Mouse (Mus musculus) C2C12 (cell line): ENCODE results near the gene Bcl2. TPM values are rescaled to one million over a fixed set of nuclear protein-coding genes. Genes with fewer than 3 reads are reported as not detected.

Source experiments
- H3K27me3 ChIP-seq: one replicate; pipeline ENCODE4 v1.6.1; 2011; ENCODE audit not compliant: control insufficient read depth, insufficient read depth, insufficient read length
- H3K36me3 ChIP-seq: one replicate; pipeline ENCODE4 v1.6.1; 2011; ENCODE audit not compliant: control insufficient read depth, insufficient read depth
- H3K4me3 ChIP-seq: one replicate; pipeline ENCODE4 v1.5.1; 2011; ENCODE audit warnings: mild to moderate bottlenecking, control low read depth; ENCODE audit not compliant: poor library complexity, insufficient read depth, severe bottlenecking
- H3K79me2 ChIP-seq: one replicate; pipeline ENCODE4 v1.6.1; 2011; ENCODE audit not compliant: control insufficient read depth, insufficient read depth
- H3K79me3 ChIP-seq: one replicate; pipeline ENCODE4 v1.6.1; 2011; ENCODE audit warnings: low read depth, control low read depth
- H3ac ChIP-seq: one replicate; pipeline ENCODE3; 2011; ENCODE audit warnings: low read depth; ENCODE audit not compliant: control insufficient read depth, insufficient read length
- CEBPB ChIP-seq: IDR thresholded peaks from one replicate; pipeline ENCODE4 v1.6.1; 2011; ENCODE audit warnings: low read depth, mild to moderate bottlenecking, control low read depth, moderate library complexity
- CTCF ChIP-seq: IDR thresholded peaks from one replicate; pipeline ENCODE4 v1.5.1; 2011; ENCODE audit not compliant: control insufficient read depth, insufficient read depth, insufficient read length
- FOSL1 ChIP-seq: IDR thresholded peaks from one replicate; pipeline ENCODE4 v1.8.0; 2011; ENCODE audit warnings: mild to moderate bottlenecking, low read length; ENCODE audit not compliant: poor library complexity, insufficient read depth, severe bottlenecking
- MAX ChIP-seq: IDR thresholded peaks from one replicate; pipeline ENCODE4 v1.6.1; 2011; ENCODE audit warnings: mild to moderate bottlenecking, control low read depth
- MYOD1 ChIP-seq: IDR thresholded peaks from one replicate; pipeline ENCODE4 v1.6.1; 2011; ENCODE audit warnings: low read depth; ENCODE audit not compliant: control insufficient read depth, insufficient read length
- MYOG ChIP-seq: IDR thresholded peaks from one replicate; pipeline ENCODE4 v1.6.1; 2011; ENCODE audit not compliant: control insufficient read depth, insufficient read length; ENCODE audit errors: extremely low read depth
- USF1 ChIP-seq: IDR thresholded peaks from one replicate; pipeline ENCODE4 v1.6.1; 2011; ENCODE audit warnings: low read depth, mild to moderate bottlenecking, control low read depth, moderate library complexity
- polyA plus RNA-seq: library from polyadenylated mRNA; unstranded; fragments of >200 nt; fragmentation: generic; extraction: Trizol; gene quantifications from one replicate; pipeline ENCODE4 v1.2.1, GENCODE M21; 2012; ENCODE audit warnings: missing spikeins

Gene Bcl2
- polyA plus RNA-seq, 1 experiment = 1.8 TPM

- Histone ChIP-seq H3K27me3 (no peaks in the 10 kb centered on the region), H3K4me3 (no peak overlapping the region), H3K79me2 (no peaks in the 10 kb centered on the region), H3K79me3 (no peaks in the 10 kb centered on the region), H3K36me3 (no peaks in the 10 kb centered on the region), H3ac (no peak overlapping the region)
- TF ChIP-seq CEBPB = no peak
- no peak for TF ChIP-seq CTCF
- TF ChIP-seq FOSL1 = no peak
- no peak for TF ChIP-seq MAX
- TF ChIP-seq USF1 = no peak
- TF ChIP-seq MYOD1 = no peak
Observed at GRCm38 (mm10) chr1:106694316-106694715, 19.8 kb downstream of the Bcl2 start.

DNA sequence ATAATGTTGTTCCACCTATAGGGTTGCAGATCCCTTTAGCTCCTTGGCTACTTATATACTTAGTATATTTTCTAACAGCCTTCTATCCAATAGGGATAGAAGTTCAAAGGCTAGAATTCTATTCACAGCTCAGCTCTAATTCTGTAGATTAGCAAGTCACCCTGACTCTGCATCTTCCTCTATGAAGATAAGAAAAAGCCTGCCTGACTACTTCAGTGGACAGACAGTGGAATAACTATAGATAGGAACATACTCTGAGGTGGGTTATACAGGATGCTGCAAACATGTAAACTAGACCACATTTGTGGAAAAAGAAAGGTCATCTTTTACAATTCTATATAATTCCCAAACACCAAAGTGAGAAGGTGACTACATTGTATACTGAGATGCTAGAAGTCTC is 21.5 kb downstream of the Bcl2 start:
- TF ChIP-seq FOSL1 (no peak), CEBPB (no peak), MAX (no peak), USF1 (no peak), CTCF (no peak), MYOG (no peak), MYOD1 (no peak)
- Histone ChIP-seq H3K79me2 (no peaks in the 10 kb centered on the region), H3K27me3 (no peaks in the 10 kb centered on the region), H3ac (no peak overlapping the region), H3K36me3 (no peaks in the 10 kb centered on the region), H3K4me3 (no peak overlapping the region), H3K79me3 (no peaks in the 10 kb centered on the region)

GRCm38 (mm10) chr1:106690887-106691286 is 23.2 kb downstream of the Bcl2 start:
- H3ac ChIP-seq = no peak overlapping the region
- H3K4me3 ChIP-seq = no peak overlapping the region
- H3K79me3 ChIP-seq = no peaks in the 10 kb centered on the region
- TF ChIP-seq USF1 (no peak), FOSL1 (no peak), MYOD1 (no peak), MYOG (no peak), CTCF (no peak), CEBPB (no peak), MAX (no peak)
- H3K79me2 ChIP-seq = no peaks in the 10 kb centered on the region
- no peaks in the 10 kb centered on the region for H3K36me3 ChIP-seq
- H3K27me3 ChIP-seq = no peaks in the 10 kb centered on the region

DNA sequence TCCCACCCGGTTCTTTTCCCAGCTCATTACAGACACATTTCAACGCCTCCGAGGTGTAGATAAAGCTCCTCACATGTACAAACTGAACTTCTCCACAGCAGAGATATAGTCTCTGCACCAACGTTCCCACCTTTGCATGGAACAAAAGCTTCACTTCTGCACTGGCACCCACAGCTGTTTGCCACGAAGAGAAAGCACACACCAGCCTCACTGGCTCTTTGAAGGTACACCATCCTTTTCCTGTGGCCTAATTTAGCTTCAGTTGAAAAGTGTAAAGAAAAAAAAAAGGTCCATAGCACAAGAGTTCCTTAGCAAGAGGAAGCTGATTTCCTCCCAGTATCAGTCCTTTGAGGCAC is 25.9 kb downstream of the Bcl2 start:
- TF ChIP-seq CEBPB (no peak), MAX (no peak), MYOD1 (no peak), CTCF (no peak), FOSL1 (no peak), MYOG (no peak), USF1 (no peak)
- H3K36me3 ChIP-seq = no peaks in the 10 kb centered on the region
- no peaks in the 10 kb centered on the region for H3K27me3 ChIP-seq
- no peak overlapping the region for H3ac ChIP-seq
- no peaks in the 10 kb centered on the region for H3K79me2 ChIP-seq
- no peak overlapping the region for H3K4me3 ChIP-seq
- no peaks in the 10 kb centered on the region for H3K79me3 ChIP-seq

DNA sequence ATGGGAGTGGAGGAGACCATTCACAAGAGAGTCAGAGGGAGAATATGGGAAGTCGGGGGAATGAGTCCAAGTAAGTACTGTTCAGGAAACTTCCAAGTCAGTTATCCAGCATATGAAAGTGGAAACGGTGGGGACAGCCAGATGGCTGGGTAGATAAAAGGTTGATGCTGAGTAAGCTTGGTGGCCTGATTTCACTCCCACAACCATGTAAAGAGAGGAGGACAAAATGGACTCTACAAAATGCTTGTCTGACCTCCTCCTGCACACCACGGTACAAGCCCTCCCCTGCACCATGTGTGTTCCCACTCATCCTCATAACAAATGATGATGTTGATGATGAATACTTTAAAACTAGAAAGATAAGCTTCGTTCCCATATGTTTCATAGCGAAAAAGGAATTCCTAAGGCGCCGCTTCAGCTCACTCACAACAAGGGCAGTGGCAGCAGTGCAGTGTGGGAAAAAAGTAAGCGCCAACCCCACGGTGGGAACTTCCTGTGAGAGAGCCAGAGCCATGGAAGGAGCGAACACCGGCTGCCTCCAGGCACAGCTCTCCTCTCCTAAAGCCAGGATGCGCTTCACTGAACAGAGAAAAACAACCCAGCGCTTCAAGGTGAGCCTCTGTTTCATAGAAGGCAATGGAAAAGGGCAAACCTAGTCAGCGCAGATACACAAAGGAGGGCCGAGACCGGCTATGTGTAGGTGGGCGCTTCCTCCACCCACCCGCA is 26.5 kb downstream of the Bcl2 start:
- no peaks in the 10 kb centered on the region for H3K79me3 ChIP-seq
- TF ChIP-seq FOSL1 = no peak
- TF ChIP-seq MYOG = no peak
- no peak for TF ChIP-seq USF1
- no peaks in the 10 kb centered on the region for H3K36me3 ChIP-seq
- no peak overlapping the region for H3ac ChIP-seq
- H3K4me3 ChIP-seq = no peak overlapping the region
- no peaks in the 10 kb centered on the region for H3K27me3 ChIP-seq
- H3K79me2 ChIP-seq = no peaks in the 10 kb centered on the region

GRCm38 (mm10) chr1:106685702-106686101 is 28.4 kb downstream of the Bcl2 start:
- no peaks in the 10 kb centered on the region for H3K79me2 ChIP-seq
- no peak overlapping the region for H3K4me3 ChIP-seq
- no peaks in the 10 kb centered on the region for H3K27me3 ChIP-seq
- H3K79me3 ChIP-seq = no peaks in the 10 kb centered on the region
- no peak overlapping the region for H3ac ChIP-seq
- no peaks in the 10 kb centered on the region for H3K36me3 ChIP-seq
- no peak for TF ChIP-seq MAX
- TF ChIP-seq CEBPB = no peak
- TF ChIP-seq FOSL1 = no peak
- no peak for TF ChIP-seq CTCF
- TF ChIP-seq MYOG = no peak
- no peak for TF ChIP-seq MYOD1
- TF ChIP-seq USF1 = no peak
